ENCODE assay signal across 8 mouse cellular contexts in the genomic region with DNA sequence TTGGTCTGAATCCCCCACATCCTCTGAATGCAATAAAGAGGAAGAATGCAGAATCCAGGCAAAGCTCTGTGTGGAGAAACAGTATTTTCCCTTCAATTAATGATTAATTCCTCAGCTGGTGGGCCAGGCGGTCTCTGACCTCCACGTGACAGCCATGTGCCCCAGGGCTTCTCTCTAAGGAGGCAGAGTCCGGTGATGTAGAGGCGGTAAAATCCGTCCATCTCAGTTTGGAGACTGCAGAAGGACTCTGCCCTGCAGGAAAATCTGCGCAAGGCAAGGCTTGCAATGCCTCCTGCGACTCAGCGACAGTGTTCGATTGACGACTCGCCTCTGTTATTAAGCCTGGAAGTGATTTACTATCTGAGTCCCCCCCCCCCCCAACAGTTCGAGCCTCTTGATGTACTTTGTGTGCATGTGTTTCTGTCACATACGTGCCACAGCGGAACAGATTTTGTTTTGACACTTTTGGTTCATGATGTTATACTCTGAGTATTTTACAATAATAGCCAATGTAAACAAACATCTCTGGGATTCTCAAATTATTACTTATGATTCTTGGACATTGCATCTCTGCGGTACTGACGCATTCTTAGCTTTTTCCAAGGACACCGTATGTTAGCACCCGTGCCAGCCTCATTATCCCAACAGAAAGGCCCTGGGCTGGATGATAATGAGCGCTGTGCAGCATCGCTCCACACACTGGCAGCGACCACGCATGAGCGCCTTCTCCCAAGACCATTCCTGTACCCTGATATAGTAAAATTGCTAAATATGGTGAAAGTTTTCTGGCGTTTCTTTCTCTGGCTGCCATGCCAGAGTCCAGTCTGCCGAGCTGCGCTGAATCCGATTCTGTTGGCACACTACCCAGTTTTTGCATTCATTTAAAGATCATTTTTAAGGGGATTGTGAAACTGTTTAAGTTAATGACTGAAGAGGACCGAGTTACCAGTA. TPM values are rescaled to one million over a fixed set of nuclear protein-coding genes. Genes with fewer than 3 reads are reported as not detected.
DNase-seq lines count a peak whose midpoint lies in the region; ATAC-seq and TF ChIP-seq lines count a peak whose summit lies in the region.

No protein-coding gene starts in this region.

- peak overlapping the region; percentile 95 for H3K4me2 ChIP-seq in forebrain, embryonic 12.5 days
- peak overlapping the region; percentile 99 for H3K4me2 ChIP-seq in hindbrain, embryonic 16.5 days (ENCODE audit: low read length)
- H3K4me2 ChIP-seq in midbrain, postnatal 0 days (ENCODE audit: low read depth, low read length, poor library complexity, severe bottlenecking) = peak overlapping the region; percentile 99

- H3K4me1 ChIP-seq in bone marrow macrophage, adult 2 months (ENCODE audit: control insufficient read depth, insufficient read depth, low read length) = peaks cover 17% of the 10 kb centered on the region
- H3K4me1 ChIP-seq in forebrain, embryonic 12.5 days = peaks cover 59% of the 10 kb centered on the region
- peaks cover 44% of the 10 kb centered on the region for H3K4me1 ChIP-seq in hindbrain, embryonic 16.5 days (ENCODE audit: control insufficient read depth, insufficient read depth, low read depth, low read length)
- peaks cover 61% of the 10 kb centered on the region for H3K4me1 ChIP-seq in limb, embryonic 10.5 days
- H3K4me1 ChIP-seq in midbrain, postnatal 0 days (ENCODE audit: insufficient read depth, low read length) = peaks cover 8% of the 10 kb centered on the region; the same call in 1 of the 2 replicates

- whole genome bisulfite sequencing in forebrain, embryonic 12.5 days = 2% methylated on average over 28 of the region's 28 CpGs
- 2% methylated on average over 28 of the region's 28 CpGs for WGBS in hindbrain, embryonic 16.5 days
- 1% methylated on average over 28 of the region's 28 CpGs for WGBS in limb, embryonic 10.5 days
- WGBS in midbrain, postnatal 0 days = 3% methylated on average over 28 of the region's 28 CpGs

- H3K27ac ChIP-seq in bone marrow macrophage, adult 2 months (ENCODE audit: insufficient read depth, low read depth, low read length) = no peak overlapping the region
- peak overlapping the region; percentile 93 for H3K27ac ChIP-seq in forebrain, embryonic 12.5 days
- peak overlapping the region; percentile 89 for H3K27ac ChIP-seq in hindbrain, embryonic 16.5 days (ENCODE audit: low read depth, low read length)
- peak overlapping the region; percentile 99 for H3K27ac ChIP-seq in limb, embryonic 10.5 days
- H3K27ac ChIP-seq in midbrain, postnatal 0 days (ENCODE audit: low read depth, low read length) = peak overlapping the region; percentile 79

- H3K27me3 ChIP-seq in forebrain, embryonic 12.5 days = peaks cover 11% of the 10 kb centered on the region; the same call in 1 of the 2 replicates
- H3K27me3 ChIP-seq in hindbrain, embryonic 16.5 days (replicated peaks; ENCODE audit: control insufficient read depth, insufficient read depth, low read length) = no peaks in the 10 kb centered on the region
- H3K27me3 ChIP-seq in limb, embryonic 10.5 days (ENCODE audit: low read depth, poor library complexity, severe bottlenecking) = no peaks in the 10 kb centered on the region
- no peaks in the 10 kb centered on the region for H3K27me3 ChIP-seq in midbrain, postnatal 0 days (ENCODE audit: insufficient read depth, low read length)

- peak; percentile 36 to 48 for DNase-seq in layer of hippocampus, postnatal 10 days (ENCODE audit: low spot score in 2 of 2)
- no peak for DNase-seq in layer of hippocampus, postnatal 36 days
- DNase-seq in limb, embryonic 10.5 days (ENCODE audit: low spot score) = peak; percentile 81
- peak; percentile 64 for DNase-seq in midbrain, postnatal 0 days (ENCODE audit: low spot score)
- no peak for DNase-seq in T-cell, adult 2 months (ENCODE audit: low spot score)

- no peaks in the 10 kb centered on the region for H3K9me3 ChIP-seq in forebrain, embryonic 12.5 days
- no peaks in the 10 kb centered on the region for H3K9me3 ChIP-seq in hindbrain, embryonic 16.5 days (ENCODE audit: control insufficient read depth, low read length)
- H3K9me3 ChIP-seq in limb, embryonic 10.5 days (replicated peaks) = no peaks in the 10 kb centered on the region
- no peaks in the 10 kb centered on the region for H3K9me3 ChIP-seq in midbrain, postnatal 0 days (ENCODE audit: low read length)

- H3K4me3 ChIP-seq in bone marrow macrophage, adult 2 months (ENCODE audit: insufficient read depth, low read length) = peak overlapping the region; percentile 70; the same call in 1 of the 2 replicates
- H3K4me3 ChIP-seq in forebrain, embryonic 12.5 days (replicated peaks) = peak overlapping the region; percentile 52
- H3K4me3 ChIP-seq in hindbrain, embryonic 16.5 days (ENCODE audit: low read length) = peak overlapping the region; percentile 55
- peak overlapping the region; percentile 79 for H3K4me3 ChIP-seq in limb, embryonic 10.5 days
- H3K4me3 ChIP-seq in midbrain, postnatal 0 days (ENCODE audit: low read depth, low read length) = peak overlapping the region; percentile 49; the same call in 1 of the 2 replicates

- no peak for ATAC-seq in forebrain, embryonic 12.5 days (ENCODE audit: low FRiP score)
- ATAC-seq in hindbrain, embryonic 16.5 days = no peak
- ATAC-seq in midbrain, postnatal 0 days (ENCODE audit: low FRiP score) = no peak

- no peak for TF ChIP-seq POLR2A in bone marrow macrophage, adult 2 months (IDR thresholded peaks at IDR 0.05; ENCODE audit: borderline replicate concordance, low read depth, low read length)

- no peaks in the 10 kb centered on the region for H3K36me3 ChIP-seq in forebrain, embryonic 12.5 days (replicated peaks)
- no peaks in the 10 kb centered on the region for H3K36me3 ChIP-seq in hindbrain, embryonic 16.5 days (ENCODE audit: control insufficient read depth, insufficient read depth, low read length)
- H3K36me3 ChIP-seq in limb, embryonic 10.5 days = 0 out of 2 replicates have a peak, but pooled peaks cover 3% of the 10 kb centered on the region
- no peaks in the 10 kb centered on the region for H3K36me3 ChIP-seq in midbrain, postnatal 0 days (ENCODE audit: insufficient read depth, low read length)

- peak overlapping the region; percentile 29; the same call in 1 of the 2 replicates for H3K9ac ChIP-seq in forebrain, embryonic 12.5 days
- peak overlapping the region; percentile 76 for H3K9ac ChIP-seq in hindbrain, embryonic 16.5 days (ENCODE audit: low read depth, low read length)
- H3K9ac ChIP-seq in midbrain, postnatal 0 days (replicated peaks; ENCODE audit: low read length, poor library complexity, severe bottlenecking) = peak overlapping the region; percentile 64

- TF ChIP-seq CTCF in bone marrow macrophage, adult 2 months (IDR thresholded peaks at IDR 0.05; ENCODE audit: low read depth, low read length) = no peak
- no peak for TF ChIP-seq CTCF in midbrain, postnatal 0 days (IDR thresholded peaks at IDR 0.05)

RNA-seq across cellular contexts. Expression of a gene that starts 0.5 kb away (rescaled TPM):
- 100 to 1,000 TPM; 104 to 111 TPM for total RNA-seq in layer of hippocampus, postnatal 10 days (2021)
- total RNA-seq in layer of hippocampus, postnatal 36 days (2021) = 100 to 1,000 TPM in 1 of 2 experiments, 10 to 100 TPM in 1; 94.5 to 109 TPM
- polyA plus RNA-seq in bone marrow macrophage, adult 2 months (2012; ENCODE audit: insufficient read depth, insufficient read length, missing spikeins) = 50.5 and 56.2 TPM in 2 replicates
- 163 TPM in 2 replicates for polyA plus RNA-seq in forebrain, embryonic 12.5 days (2016; fragmentation: Nextera tagmentation; extraction: Ambion mirVana)
- 291 and 379 TPM in 2 replicates for polyA plus RNA-seq in hindbrain, embryonic 16.5 days (2015; fragmentation: Nextera tagmentation; extraction: Ambion mirVana)
- polyA plus RNA-seq in limb, embryonic 10.5 days (2016; fragmentation: Nextera tagmentation; extraction: Ambion mirVana) = 273 and 313 TPM in 2 replicates
- 113 and 146 TPM in 2 replicates for total RNA-seq in midbrain, postnatal 0 days (2014; rRNA removed)
- 200 and 208 TPM in 2 replicates for polyA plus RNA-seq in midbrain, postnatal 0 days (2015; fragmentation: Nextera tagmentation; extraction: Ambion mirVana)

Comparison
In these comparisons a context has a peak if more than half of its experiments do, and no peak if none do; other contexts are left out.
1. DNase-seq: peak in layer of hippocampus, postnatal 10 days (2 of 2), limb, embryonic 10.5 days (single experiment) and midbrain, postnatal 0 days (single experiment); none in layer of hippocampus, postnatal 36 days (0 of 2) and T-cell, adult 2 months (single experiment).
2. Peak in every context shown above with its lines, with median percentiles within 50 percentile points of each other: H3K4me3 ChIP-seq, H3K4me2 ChIP-seq and H3K9ac ChIP-seq.